Mouse (Mus musculus): ENCODE data around the gene Ccdc28a.

- TF ChIP-seq CTCF (IDR thresholded peaks at IDR 0.05; ENCODE audit: borderline replicate concordance, insufficient read depth, low read depth, low read length) (no peak), POLR2A (IDR thresholded peaks at IDR 0.05; ENCODE audit: borderline replicate concordance, insufficient read depth, low read length) (no peak)
Measured at GRCm38 (mm10) chr10:18235402-18235747, 577 bp upstream of the Ccdc28a start.

Data from cerebellum, adult 2 months (tissue).